Mouse (Mus musculus): ENCODE results near the gene Usp47. TPM values are rescaled to one million over a fixed set of nuclear protein-coding genes. Genes with fewer than 3 reads are reported as not detected.

Gene Usp47
- polyA plus RNA-seq, 1 experiment from 2014 or later, result 119 TPM

GRCm38 (mm10) chr7:112120861-112121810 lies 97.8 kb downstream of the Usp47 start:
- DNase-seq (ENCODE audit: low spot score) (no peak), ATAC-seq (ENCODE audit: insufficient read depth, low FRiP score, low TSS enrichment) (no peak)
- Histone ChIP-seq H3K4me3 (ENCODE audit: low read depth, low read length) (no peak overlapping the region), H3K27me3 (ENCODE audit: control insufficient read depth, insufficient read depth, low read length) (no peaks in the 10 kb centered on the region), H3K9ac (ENCODE audit: low read length) (no peak overlapping the region), H3K9me3 (ENCODE audit: control insufficient read depth, low read length) (no peaks in the 10 kb centered on the region), H3K4me2 (ENCODE audit: low read depth) (no peak overlapping the region), H3K4me1 (ENCODE audit: control insufficient read depth, insufficient read depth, low read length) (peaks cover 4% of the 10 kb centered on the region; the same call in 1 of the 2 replicates), H3K27ac (ENCODE audit: low read depth, low read length) (no peak overlapping the region), H3K36me3 (ENCODE audit: control insufficient read depth, insufficient read depth, low read length) (no peaks in the 10 kb centered on the region)
- 79% methylated on average over 11 of the region's 11 CpGs for WGBS

- H3K27ac ChIP-seq (ENCODE audit: low read depth, low read length), result no peak overlapping the region
- DNase-seq (ENCODE audit: low spot score), result no peak
- H3K27me3 ChIP-seq (ENCODE audit: control insufficient read depth, insufficient read depth, low read length), result no peaks in the 10 kb centered on the region
- ATAC-seq (ENCODE audit: insufficient read depth, low FRiP score, low TSS enrichment), result no peak
- no peak overlapping the region for H3K9ac ChIP-seq (ENCODE audit: low read length)
- no peak overlapping the region for H3K4me2 ChIP-seq (ENCODE audit: low read depth)
- H3K4me1 ChIP-seq (ENCODE audit: control insufficient read depth, insufficient read depth, low read length), result peaks cover 4% of the 10 kb centered on the region; the same call in 1 of the 2 replicates
- H3K9me3 ChIP-seq (ENCODE audit: control insufficient read depth, low read length), result no peaks in the 10 kb centered on the region
- no peaks in the 10 kb centered on the region for H3K36me3 ChIP-seq (ENCODE audit: control insufficient read depth, insufficient read depth, low read length)
- WGBS, result 74% methylated on average over 11 of the region's 11 CpGs
- H3K4me3 ChIP-seq (ENCODE audit: low read depth, low read length), result no peak overlapping the region
Observed at GRCm38 (mm10) chr7:112121866-112122500, 98.7 kb downstream of the Usp47 start.

GRCm38 (mm10) chr7:112123612-112124011 lies 100.3 kb downstream of the Usp47 start:
- no peak for ATAC-seq (ENCODE audit: insufficient read depth, low FRiP score, low TSS enrichment)
- H3K4me3 ChIP-seq (ENCODE audit: low read depth, low read length), result no peak overlapping the region

GRCm38 (mm10) chr7:112125625-112126260 lies 102.4 kb downstream of the Usp47 start:
- Histone ChIP-seq H3K9me3 (ENCODE audit: control insufficient read depth, low read length) (no peaks in the 10 kb centered on the region), H3K27ac (ENCODE audit: low read depth, low read length) (no peak overlapping the region), H3K4me3 (ENCODE audit: low read depth, low read length) (no peak overlapping the region), H3K4me1 (ENCODE audit: control insufficient read depth, insufficient read depth, low read length) (peaks cover 4% of the 10 kb centered on the region; the same call in 1 of the 2 replicates), H3K36me3 (ENCODE audit: control insufficient read depth, insufficient read depth, low read length) (no peaks in the 10 kb centered on the region), H3K9ac (ENCODE audit: low read length) (no peak overlapping the region), H3K27me3 (ENCODE audit: control insufficient read depth, insufficient read depth, low read length) (no peaks in the 10 kb centered on the region), H3K4me2 (ENCODE audit: low read depth) (no peak overlapping the region)
- 86% methylated on average over 7 of the region's 7 CpGs for WGBS
- ATAC-seq (ENCODE audit: insufficient read depth, low FRiP score, low TSS enrichment), result no peak
- no peak for DNase-seq (ENCODE audit: low spot score)

More at GRCm38 (mm10) chr7:112123612-112124011, 100.3 kb downstream of the Usp47 start:
- no peak for DNase-seq (ENCODE audit: low spot score)
- Histone ChIP-seq H3K4me1 (ENCODE audit: control insufficient read depth, insufficient read depth, low read length) (peaks cover 4% of the 10 kb centered on the region; the same call in 1 of the 2 replicates), H3K9ac (ENCODE audit: low read length) (no peak overlapping the region), H3K36me3 (ENCODE audit: control insufficient read depth, insufficient read depth, low read length) (no peaks in the 10 kb centered on the region), H3K9me3 (ENCODE audit: control insufficient read depth, low read length) (no peaks in the 10 kb centered on the region), H3K27ac (ENCODE audit: low read depth, low read length) (no peak overlapping the region), H3K4me2 (ENCODE audit: low read depth) (no peak overlapping the region), H3K27me3 (ENCODE audit: control insufficient read depth, insufficient read depth, low read length) (no peaks in the 10 kb centered on the region)
- WGBS, result 89% methylated on average over 5 of the region's 5 CpGs

- H3K27ac ChIP-seq (ENCODE audit: low read depth, low read length), result no peak overlapping the region
- H3K4me3 ChIP-seq (ENCODE audit: low read depth, low read length), result no peak overlapping the region
- no peak overlapping the region for H3K4me2 ChIP-seq (ENCODE audit: low read depth)
- DNase-seq (ENCODE audit: low spot score) (no peak), ATAC-seq (ENCODE audit: insufficient read depth, low FRiP score, low TSS enrichment) (no peak)
- no peaks in the 10 kb centered on the region for H3K4me1 ChIP-seq (ENCODE audit: control insufficient read depth, insufficient read depth, low read length)
- H3K36me3 ChIP-seq (ENCODE audit: control insufficient read depth, insufficient read depth, low read length), result no peaks in the 10 kb centered on the region
- WGBS, result 70% methylated on average over 5 of the region's 5 CpGs
- no peaks in the 10 kb centered on the region for H3K27me3 ChIP-seq (ENCODE audit: control insufficient read depth, insufficient read depth, low read length)
- no peak overlapping the region for H3K9ac ChIP-seq (ENCODE audit: low read length)
- no peaks in the 10 kb centered on the region for H3K9me3 ChIP-seq (ENCODE audit: control insufficient read depth, low read length)
Observed at GRCm38 (mm10) chr7:112127085-112127637, 103.9 kb downstream of the Usp47 start.

- no peak for ATAC-seq (ENCODE audit: insufficient read depth, low FRiP score, low TSS enrichment)
- Histone ChIP-seq H3K27ac (ENCODE audit: low read depth, low read length) (no peak overlapping the region), H3K4me3 (ENCODE audit: low read depth, low read length) (no peak overlapping the region), H3K27me3 (ENCODE audit: control insufficient read depth, insufficient read depth, low read length) (no peaks in the 10 kb centered on the region), H3K9ac (ENCODE audit: low read length) (no peak overlapping the region), H3K4me2 (ENCODE audit: low read depth) (no peak overlapping the region), H3K36me3 (ENCODE audit: control insufficient read depth, insufficient read depth, low read length) (no peaks in the 10 kb centered on the region), H3K9me3 (ENCODE audit: control insufficient read depth, low read length) (no peaks in the 10 kb centered on the region), H3K4me1 (ENCODE audit: control insufficient read depth, insufficient read depth, low read length) (no peaks in the 10 kb centered on the region)
- DNase-seq (ENCODE audit: low spot score), result no peak
- WGBS, result 88% methylated on average over 4 of the region's 4 CpGs
Observed at GRCm38 (mm10) chr7:112127954-112128353, 104.7 kb downstream of the Usp47 start.

GRCm38 (mm10) chr7:112128810-112129209 lies 105.5 kb downstream of the Usp47 start:
- Histone ChIP-seq H3K27ac (ENCODE audit: low read depth, low read length) (no peak overlapping the region), H3K27me3 (ENCODE audit: control insufficient read depth, insufficient read depth, low read length) (no peaks in the 10 kb centered on the region), H3K4me1 (ENCODE audit: control insufficient read depth, insufficient read depth, low read length) (no peaks in the 10 kb centered on the region), H3K9ac (ENCODE audit: low read length) (no peak overlapping the region), H3K4me3 (ENCODE audit: low read depth, low read length) (no peak overlapping the region), H3K9me3 (ENCODE audit: control insufficient read depth, low read length) (no peaks in the 10 kb centered on the region), H3K36me3 (ENCODE audit: control insufficient read depth, insufficient read depth, low read length) (no peaks in the 10 kb centered on the region), H3K4me2 (ENCODE audit: low read depth) (no peak overlapping the region)
- ATAC-seq (ENCODE audit: insufficient read depth, low FRiP score, low TSS enrichment) (no peak), DNase-seq (ENCODE audit: low spot score) (no peak)
- WGBS, result 85% methylated on average over 4 of the region's 4 CpGs

- 89% methylated on average over 6 of the region's 6 CpGs for WGBS
- H3K27me3 ChIP-seq (ENCODE audit: control insufficient read depth, insufficient read depth, low read length), result no peaks in the 10 kb centered on the region
- H3K9ac ChIP-seq (ENCODE audit: low read length), result no peak overlapping the region
- H3K36me3 ChIP-seq (ENCODE audit: control insufficient read depth, insufficient read depth, low read length), result no peaks in the 10 kb centered on the region
- no peaks in the 10 kb centered on the region for H3K4me1 ChIP-seq (ENCODE audit: control insufficient read depth, insufficient read depth, low read length)
- no peaks in the 10 kb centered on the region for H3K9me3 ChIP-seq (ENCODE audit: control insufficient read depth, low read length)
- no peak overlapping the region for H3K27ac ChIP-seq (ENCODE audit: low read depth, low read length)
- ATAC-seq (ENCODE audit: insufficient read depth, low FRiP score, low TSS enrichment) (no peak), DNase-seq (ENCODE audit: low spot score) (no peak)
- H3K4me3 ChIP-seq (ENCODE audit: low read depth, low read length), result no peak overlapping the region
- no peak overlapping the region for H3K4me2 ChIP-seq (ENCODE audit: low read depth)
Observed at GRCm38 (mm10) chr7:112129851-112130250, 106.5 kb downstream of the Usp47 start.

Measured in neural tube, embryonic 11.5 days (tissue).